Mouse (Mus musculus) ES-E14 (cell line): ENCODE data around the gene Tmem130.

Source experiments
- CHD2 ChIP-seq: IDR thresholded peaks from 2 replicates; pipeline ENCODE4 v1.6.1; 2014; ENCODE audit warnings: mild to moderate bottlenecking, low read depth, low read length, inconsistent platforms
- HCFC1 ChIP-seq: IDR thresholded peaks from 2 replicates; pipeline ENCODE4 v1.6.1; 2012; ENCODE audit warnings: low read length, inconsistent platforms, borderline replicate concordance; ENCODE audit not compliant: insufficient read depth
- MAFK ChIP-seq: IDR thresholded peaks from 2 replicates; pipeline ENCODE4 v1.6.1; 2014; ENCODE audit warnings: mild to moderate bottlenecking, low read depth, low read length, inconsistent platforms; ENCODE audit not compliant: insufficient read depth
- ZC3H11A ChIP-seq: IDR thresholded peaks from 2 replicates; pipeline ENCODE4 v1.6.1; 2012; ENCODE audit warnings: low read depth, mild to moderate bottlenecking, inconsistent platforms, low read length, borderline replicate concordance
- ZNF384 ChIP-seq: IDR thresholded peaks from 2 replicates; pipeline ENCODE4 v1.6.1; 2012; ENCODE audit warnings: low read depth, low read length, inconsistent platforms

- no peak for TF ChIP-seq ZNF384
- no peak for TF ChIP-seq ZC3H11A
- TF ChIP-seq MAFK, result no peak
- TF ChIP-seq CHD2, result no peak
- no peak for TF ChIP-seq HCFC1
Measured at GRCm38 (mm10) chr5:144729216-144729615, 32.4 kb downstream of the Tmem130 start.
